Mouse (Mus musculus) CD4-positive, CD25-positive, alpha-beta regulatory T cell (primary cell): ENCODE results near the gene Gm8251. TPM values are rescaled to one million over a fixed set of nuclear protein-coding genes. Genes with fewer than 3 reads are reported as not detected.

Experiments
- polyA plus RNA-seq: library from polyadenylated mRNA; unstranded; fragments of 100-300 nt; shearing (Covaris generic); gene quantifications from one replicate; pipeline ENCODE4 v1.2.1, GENCODE M21; 2017

The Gm8251 gene
- 0.29 TPM for polyA plus RNA-seq

DNA sequence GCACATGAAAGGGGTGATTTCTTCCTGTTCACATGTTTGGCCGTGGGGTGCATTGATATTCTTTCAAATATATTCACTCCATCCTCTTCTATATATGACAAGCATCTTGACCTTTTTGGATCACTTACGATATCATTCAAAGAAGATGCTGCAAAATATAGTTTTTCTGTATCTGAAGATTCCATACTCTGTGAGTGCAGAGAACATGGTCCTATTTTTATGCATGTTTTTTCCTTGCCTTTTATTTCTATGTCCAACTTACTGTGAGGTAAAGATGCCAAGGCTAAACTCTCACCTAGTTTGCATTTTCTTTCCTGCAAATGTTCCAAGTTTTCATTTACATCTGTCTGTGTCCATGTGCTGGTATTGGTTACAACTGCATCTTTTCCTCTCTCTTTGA lies at the start of gene Gm8251:
TSS of gene Gm8251 (minus strand) at position 101 of the 400 bp plus-strand sequence.

GRCm38 (mm10) chr1:44102259-44102717 lies 40.6 kb upstream of the Gm8251 start, which contains the start of gene Tex30:
TSS of gene Tex30 (minus strand) at chr1:44102441.

GRCm38 (mm10) chr1:44019934-44020333 lies 41.8 kb downstream of the Gm8251 start, which contains the start of gene Mettl21c:
TSS of gene Mettl21c (minus strand) at chr1:44020034.

Other genes with a start within 250 kb of the Gm8251 start
- 17.5 TPM for gene Uxs1, start 234.1 kb downstream of the Gm8251 start, polyA plus RNA-seq
- gene Tpp2, start 128.3 kb downstream of the Gm8251 start, polyA plus RNA-seq: 155 TPM
- gene Mettl21c, start 41.9 kb downstream of the Gm8251 start, polyA plus RNA-seq: 0.13 TPM
- 44.7 TPM for gene Tex30, start 40.5 kb upstream of the Gm8251 start, polyA plus RNA-seq
- 11.5 TPM for gene Kdelc1, start 56.9 kb upstream of the Gm8251 start, polyA plus RNA-seq
- 7.4 TPM for gene Bivm, start 57.0 kb upstream of the Gm8251 start, polyA plus RNA-seq
- gene Ercc5, start 85.8 kb upstream of the Gm8251 start, polyA plus RNA-seq: 23.5 TPM
- gene Mettl21e, start 157.0 kb upstream of the Gm8251 start, polyA plus RNA-seq: not detected